Mouse (Mus musculus) brain, embryonic 18.5 days (tissue): ENCODE results near the gene Oser1.
"Not testable (repeated sequence)": the region's sequence is repeated elsewhere in the genome, so short reads cannot be mapped to it uniquely, and the experiment has no call there.

Source experiments
- DNase-seq: peaks from one replicate; pipeline ENCODE4 v3.0.0-alpha.2; 2012; ENCODE audit warnings: low read depth, low spot score

Gene Oser1

GRCm38 (mm10) chr2:163444017-163444416, 19.5 kb upstream of the Oser1 start:
- DNase-seq = no peak

DNA sequence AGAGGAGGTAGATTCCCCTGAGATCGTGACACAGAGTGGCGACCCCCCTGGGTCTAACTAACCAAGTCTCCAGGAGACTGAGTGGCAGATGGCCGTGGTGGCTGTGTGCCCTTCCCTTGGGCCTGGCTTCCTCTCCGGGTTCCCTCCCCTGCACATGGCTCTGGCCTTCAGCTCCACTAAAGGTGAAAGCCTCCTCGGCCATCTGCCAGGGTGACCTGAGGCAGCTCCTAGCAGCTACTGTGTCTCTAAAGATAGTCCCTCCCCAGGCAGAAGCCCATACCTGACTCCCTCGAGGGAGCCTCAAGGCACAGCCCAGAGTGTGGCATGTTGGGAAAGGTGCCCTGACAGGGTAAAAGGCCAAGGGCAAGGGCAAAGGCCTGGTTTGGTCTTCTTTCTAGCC, 19.0 kb upstream of the Oser1 start:
- DNase-seq = no peak

GRCm38 (mm10) chr2:163439488-163439887, 15.0 kb upstream of the Oser1 start:
- DNase-seq = no peak

DNA sequence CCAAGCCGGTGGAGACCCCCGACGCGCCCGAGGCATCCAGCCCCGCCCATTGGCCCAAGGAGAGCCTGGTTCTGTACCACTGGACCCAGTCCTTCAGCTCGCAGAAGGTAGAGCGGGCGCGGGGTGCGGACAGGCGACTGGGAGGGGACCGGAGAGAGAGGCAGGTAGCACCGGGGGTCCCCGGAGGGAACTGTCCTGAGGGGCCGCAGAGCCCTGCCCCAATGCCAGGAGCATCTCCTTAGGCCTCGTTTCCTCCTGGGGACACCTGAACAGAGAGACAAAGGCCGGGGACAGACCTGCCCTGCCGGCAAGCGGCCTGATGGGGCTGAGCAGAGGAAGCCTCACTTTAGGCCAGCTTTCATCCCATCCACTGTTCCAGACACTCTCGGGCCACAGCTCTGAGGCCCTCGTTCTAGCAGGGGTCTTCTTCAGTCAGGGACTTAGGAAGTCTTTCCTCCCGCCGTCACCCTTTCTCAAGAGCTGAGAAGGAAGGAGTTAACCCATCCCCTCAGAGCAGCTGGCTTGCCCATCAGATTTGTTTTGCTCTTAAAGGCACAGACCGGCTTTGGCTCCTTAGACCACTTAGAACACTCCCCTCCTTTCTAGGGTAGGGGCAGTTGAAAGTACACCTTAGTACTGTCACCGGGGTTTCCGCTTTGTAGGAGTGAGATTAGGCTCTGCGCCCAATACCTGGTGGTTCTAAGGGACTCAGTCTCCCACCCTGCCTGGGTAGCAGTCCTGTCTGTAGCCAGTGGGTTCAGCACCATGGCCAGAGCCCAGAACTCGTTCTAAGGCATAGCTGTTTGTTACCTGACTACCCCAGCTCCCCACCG, 14.3 kb upstream of the Oser1 start:
- DNase-seq = no peak

GRCm38 (mm10) chr2:163438246-163438618, 13.7 kb upstream of the Oser1 start, which contains the start of gene Gdap1l1:
TSS of gene Gdap1l1 (plus strand) at chr2:163438476.
- peak; percentile 69 for DNase-seq

DNA sequence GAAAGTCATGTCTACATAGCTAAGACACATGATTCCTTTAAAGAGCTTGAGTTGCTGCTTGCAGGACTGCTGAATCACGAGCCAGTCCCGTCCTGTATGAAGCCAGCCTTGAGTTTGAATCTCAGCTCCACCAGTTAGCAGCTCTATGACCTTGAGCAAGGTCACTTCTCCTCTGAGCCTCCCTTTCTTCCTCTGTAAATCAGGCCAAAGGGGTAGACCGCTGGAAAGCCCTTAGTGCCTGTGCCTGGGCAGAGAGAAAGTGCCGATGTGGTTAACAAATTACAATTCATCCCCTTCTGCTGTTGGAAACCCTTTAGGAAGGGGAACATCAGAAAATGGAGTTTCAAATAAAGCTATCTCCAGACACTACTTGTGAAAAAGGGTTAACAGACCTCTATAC, 13.3 kb upstream of the Oser1 start:
- DNase-seq = no peak

DNA sequence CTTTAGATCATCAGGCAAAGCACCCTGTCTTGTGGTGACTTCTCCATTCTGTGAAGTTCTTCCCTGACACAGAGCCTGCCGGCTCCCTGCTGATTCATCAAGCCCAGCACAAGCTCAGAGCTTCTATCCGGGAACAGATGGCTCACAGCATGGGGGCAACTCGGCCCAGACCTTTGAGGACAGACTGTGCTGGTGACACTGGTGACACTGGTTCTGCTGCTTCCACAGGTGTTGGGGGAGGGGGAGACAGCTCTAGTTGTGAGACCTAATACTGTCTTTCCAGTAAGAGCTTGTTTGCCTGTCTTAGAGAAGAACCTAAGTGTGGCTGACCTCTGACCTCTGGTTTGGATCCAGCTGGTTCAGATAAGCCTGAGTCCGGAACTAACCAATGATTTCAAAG, 9.5 kb upstream of the Oser1 start:
- DNase-seq = no peak

- no peak for DNase-seq
These were observed 6.8 kb upstream of the Oser1 start for GRCm38 (mm10) chr2:163431289-163431688.

DNA sequence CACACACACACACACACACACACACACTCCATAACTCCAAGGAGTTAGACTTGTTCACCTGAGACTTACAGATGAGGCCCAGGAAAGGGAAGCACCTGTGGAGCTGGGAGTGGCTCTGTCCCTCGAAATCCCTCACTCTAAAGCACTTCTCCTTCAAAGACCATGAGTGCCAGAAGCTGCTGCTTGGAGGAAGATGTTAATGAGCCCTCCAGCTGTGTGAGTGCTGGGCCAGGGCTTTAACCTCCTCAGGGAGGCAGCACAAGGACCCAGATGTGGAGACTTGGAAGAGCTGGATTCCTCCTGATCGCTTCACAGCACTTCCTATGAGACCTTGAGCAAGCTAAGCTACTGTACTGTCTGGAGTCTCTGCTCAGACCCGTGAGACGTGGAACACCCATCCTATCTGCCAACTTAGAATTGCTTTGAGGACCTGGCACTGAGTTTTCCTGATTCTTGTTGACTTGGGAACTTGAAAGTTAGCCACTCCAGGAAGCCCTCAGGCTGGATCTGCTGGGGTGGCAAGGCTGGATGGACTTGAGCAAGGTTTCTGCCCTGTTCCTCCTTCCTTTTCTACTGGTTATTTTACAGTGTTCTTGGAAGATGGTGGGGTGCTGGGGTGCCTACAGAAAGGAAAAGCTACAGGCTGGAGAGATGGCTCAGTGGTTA, 4.0 kb upstream of the Oser1 start:
- no peak for DNase-seq

- DNase-seq = no peak
These were observed 1.4 kb downstream of the Oser1 start for GRCm38 (mm10) chr2:163422895-163423660.

GRCm38 (mm10) chr2:163420366-163420886, 4.1 kb downstream of the Oser1 start:
- no peak for DNase-seq

GRCm38 (mm10) chr2:163419346-163420045, 5.0 kb downstream of the Oser1 start:
- DNase-seq = peak; percentile 98

DNA sequence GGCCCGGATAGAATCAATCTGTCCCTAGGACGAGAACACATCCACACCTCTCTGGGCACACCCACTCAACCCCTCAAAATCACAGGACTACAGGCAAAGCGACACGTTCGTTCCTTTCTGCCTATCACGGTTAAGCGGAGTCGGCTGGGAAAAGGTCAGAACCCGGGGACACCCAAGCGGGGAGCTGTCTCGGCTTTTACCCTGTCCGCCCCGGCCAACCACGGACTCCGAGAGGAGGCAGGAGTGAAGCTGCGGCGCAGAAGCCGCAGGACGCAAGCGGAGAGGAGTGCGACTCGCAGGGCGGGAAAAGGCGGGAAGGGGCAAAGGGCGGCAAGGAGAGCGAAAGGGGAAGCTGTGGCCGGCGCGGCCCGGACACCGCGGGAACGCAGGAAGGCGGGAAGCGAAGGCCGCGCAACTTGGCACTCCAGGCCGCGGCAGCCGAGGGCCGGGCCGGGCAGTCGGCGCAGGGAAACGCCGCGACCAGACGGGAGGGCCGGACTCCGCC, 5.6 kb downstream of the Oser1 start:
- no peak for DNase-seq

DNA sequence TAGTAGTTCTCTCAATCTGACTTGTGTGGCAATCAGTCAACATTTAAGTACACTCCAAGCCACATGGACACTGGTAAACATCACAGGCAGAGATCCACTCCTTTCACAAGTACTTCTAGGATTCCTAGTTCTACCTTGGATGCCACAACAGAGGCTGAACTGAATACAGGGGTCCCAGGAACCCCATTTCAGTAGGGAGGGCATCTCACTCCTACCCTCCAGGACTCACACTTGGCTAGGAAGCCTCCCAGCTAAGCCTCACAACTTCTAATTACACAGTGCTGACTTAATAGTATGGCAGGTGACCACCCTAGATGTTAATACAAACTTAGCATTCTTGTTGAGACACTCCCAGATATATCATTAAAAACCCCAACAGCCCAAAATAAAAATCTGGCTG, 6.7 kb downstream of the Oser1 start:
- DNase-seq = no peak

- no peak for DNase-seq
These were observed 7.5 kb downstream of the Oser1 start for GRCm38 (mm10) chr2:163417026-163417425.

GRCm38 (mm10) chr2:163412846-163413590, 11.5 kb downstream of the Oser1 start:
- no peak for DNase-seq

DNA sequence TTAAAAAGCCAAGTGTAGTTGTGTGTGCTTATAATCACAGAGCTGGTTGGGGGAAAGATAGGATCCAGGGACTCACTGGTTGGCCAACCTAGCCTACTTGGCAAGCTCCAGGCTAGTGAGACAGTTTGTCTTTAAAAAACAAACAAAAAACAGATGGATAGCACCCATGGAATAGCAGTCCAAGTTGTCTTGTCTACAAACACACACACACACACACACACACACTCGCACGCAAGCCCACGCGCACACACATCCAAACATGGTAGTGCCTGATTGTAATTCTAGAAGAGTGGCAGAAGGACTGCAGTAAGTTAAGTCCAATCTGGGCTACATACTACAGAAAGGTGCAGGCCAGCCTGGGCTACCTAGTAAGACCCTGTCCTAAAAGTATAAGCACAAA, 12.1 kb downstream of the Oser1 start:
- no peak for DNase-seq

GRCm38 (mm10) chr2:163411840-163412239, 12.7 kb downstream of the Oser1 start:
- DNase-seq = no peak

- DNase-seq = not testable (repeated sequence)
These were observed 13.2 kb downstream of the Oser1 start for GRCm38 (mm10) chr2:163411344-163411743.

DNA sequence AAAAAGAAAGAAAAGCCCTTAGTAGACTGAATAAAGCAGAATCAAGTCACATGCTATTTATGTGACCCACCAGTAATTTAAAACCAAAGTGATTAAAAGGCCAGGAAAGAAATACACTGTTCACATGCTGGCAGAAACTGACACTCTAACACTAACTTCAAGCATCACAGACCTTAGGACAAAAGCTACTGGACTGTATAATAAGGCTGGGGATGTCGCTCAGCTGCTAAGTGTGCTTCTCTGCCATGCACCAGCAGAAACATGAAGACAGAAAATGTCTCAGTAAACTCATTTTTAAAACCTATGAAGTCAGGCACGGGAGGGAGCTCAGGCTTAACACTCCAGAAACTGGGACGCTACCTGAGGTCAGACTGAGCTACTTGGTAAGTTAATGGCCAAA, 14.3 kb downstream of the Oser1 start:
- no peak for DNase-seq
